Mouse (Mus musculus) left cerebral cortex, adult 9 months (tissue): ENCODE measurements at regions not wholly inside any gene's neighbourhood (a gene's known extent, or its start where the extent isn't known, plus 50 kb on each side); places are given as distances from the start of the nearest gene placed in this dataset.

Experiments used
- DNase-seq, 2 experiments: peaks; one replicate each; pipeline ENCODE4 v3.0.0; 2022; ENCODE audit warnings: low spot score in 2 of 2

- no peak for DNase-seq
Measured at GRCm38 (mm10) chr9:95331275-95331674, 75.2 kb downstream of the Chst2 start.

DNA sequence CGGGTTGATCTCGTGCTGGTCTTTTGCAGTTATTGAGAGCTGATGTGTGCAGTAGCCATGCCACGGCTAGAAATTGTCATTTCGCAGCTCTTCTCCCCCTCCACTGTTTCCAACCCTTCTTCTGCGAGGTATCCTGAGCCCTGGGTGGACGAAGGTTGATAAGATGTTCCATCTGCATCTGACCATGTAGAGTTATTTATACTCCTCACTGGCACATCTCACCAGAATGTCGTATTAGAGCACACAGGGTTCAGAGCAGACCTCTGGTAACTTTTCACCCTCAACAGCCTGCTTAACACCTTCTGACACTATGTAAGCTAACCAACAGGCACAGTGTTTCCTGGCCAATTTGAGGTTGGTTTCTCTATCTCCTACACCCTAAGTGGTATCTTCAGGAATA lies 76.4 kb downstream of the Chst2 start:
- no peak for DNase-seq

- DNase-seq: no peak
Measured at GRCm38 (mm10) chr9:95329053-95329430, 77.5 kb downstream of the Chst2 start.

- no peak for DNase-seq
Measured at GRCm38 (mm10) chr9:95328261-95329052, 78.1 kb downstream of the Chst2 start.

DNA sequence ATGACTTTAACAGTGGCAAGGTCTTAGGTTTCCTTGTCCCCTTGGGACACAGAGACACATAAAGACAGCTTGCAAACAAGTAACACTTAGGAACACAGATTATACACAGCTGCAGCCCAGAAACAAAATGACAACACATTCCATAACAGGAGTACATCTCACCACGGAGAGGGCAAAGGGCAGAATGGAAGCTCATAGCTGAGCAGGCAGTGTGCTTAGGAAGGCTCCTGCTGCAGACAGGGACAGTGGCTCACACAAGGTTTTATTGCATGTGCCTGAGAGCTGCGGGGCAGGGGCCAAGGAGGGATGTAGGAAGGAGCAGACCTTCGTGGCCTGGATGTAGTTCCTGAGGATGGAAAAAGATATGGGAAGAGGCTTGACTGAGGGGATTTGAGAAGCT lies 78.8 kb downstream of the Chst2 start:
- no peak for DNase-seq

DNA sequence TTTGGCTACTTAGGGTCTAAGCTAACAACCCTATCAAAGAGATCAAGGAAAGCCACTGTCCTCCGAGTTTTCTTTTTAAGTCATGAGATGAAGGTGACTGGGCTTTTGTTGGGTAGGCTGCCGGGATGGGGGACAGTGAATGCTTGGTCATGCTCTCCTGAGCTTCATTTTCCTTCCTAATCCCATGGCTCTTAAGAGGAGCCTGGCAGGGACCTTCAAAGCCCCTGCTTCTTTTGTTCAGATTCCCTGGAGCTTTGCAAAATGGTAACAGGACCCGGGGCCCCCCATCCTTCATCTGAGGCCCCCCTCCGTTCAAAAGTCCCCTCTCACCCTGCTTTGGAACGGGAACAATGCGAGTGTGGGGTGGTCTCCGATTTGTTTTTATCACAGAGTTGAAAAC lies 82.9 kb downstream of the Chst2 start:
- DNase-seq: no peak

GRCm38 (mm10) chr9:95322893-95323292 lies 83.6 kb downstream of the Chst2 start:
- peak in 1 of 2 experiments; percentile 44 for DNase-seq

- no peak for DNase-seq
Measured at GRCm38 (mm10) chr9:95322031-95322430, 84.5 kb downstream of the Chst2 start.

DNA sequence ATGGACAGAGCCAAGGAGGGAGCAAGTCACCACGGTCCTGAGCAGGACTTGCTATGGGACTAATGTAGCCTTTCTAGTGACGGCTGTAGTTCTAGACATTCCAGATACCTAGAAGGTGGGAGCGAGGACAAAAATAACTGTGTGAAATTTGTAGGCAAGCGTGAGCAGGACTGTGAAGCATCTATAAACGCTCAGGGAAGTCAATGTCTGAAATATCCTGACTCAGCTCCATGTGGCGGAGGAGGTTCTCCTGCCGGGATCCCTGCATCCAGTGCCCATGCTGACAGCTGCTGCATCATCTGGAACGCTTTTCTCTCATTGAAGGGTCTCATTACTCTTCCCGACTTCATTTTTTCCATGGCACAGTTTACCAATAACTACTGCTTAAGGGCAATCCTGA lies 87.6 kb downstream of the Chst2 start:
- peak in 1 of 2 experiments; percentile 50 for DNase-seq

DNA sequence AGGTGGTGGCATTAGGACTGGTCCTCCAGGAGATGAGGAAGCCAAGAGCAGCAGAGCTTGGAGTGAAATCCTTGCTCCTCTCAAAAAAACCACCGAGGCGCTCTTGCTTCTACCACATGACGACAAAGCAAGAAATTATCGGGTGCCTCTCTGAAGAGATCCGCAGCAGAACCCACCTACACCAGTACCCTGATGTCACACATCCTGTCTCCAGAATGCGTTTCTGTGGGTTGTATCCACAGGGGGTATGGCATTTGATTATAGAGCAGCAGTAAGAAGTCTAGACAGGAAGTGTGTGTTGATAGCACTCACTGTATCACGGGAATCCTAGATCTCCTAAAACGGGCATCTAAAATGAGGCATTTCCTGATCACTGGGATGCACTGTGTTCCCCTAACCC lies 89.8 kb downstream of the Chst2 start:
- DNase-seq: no peak

- DNase-seq: no peak
Measured at GRCm38 (mm10) chr9:95315080-95315479, 91.4 kb downstream of the Chst2 start.

DNA sequence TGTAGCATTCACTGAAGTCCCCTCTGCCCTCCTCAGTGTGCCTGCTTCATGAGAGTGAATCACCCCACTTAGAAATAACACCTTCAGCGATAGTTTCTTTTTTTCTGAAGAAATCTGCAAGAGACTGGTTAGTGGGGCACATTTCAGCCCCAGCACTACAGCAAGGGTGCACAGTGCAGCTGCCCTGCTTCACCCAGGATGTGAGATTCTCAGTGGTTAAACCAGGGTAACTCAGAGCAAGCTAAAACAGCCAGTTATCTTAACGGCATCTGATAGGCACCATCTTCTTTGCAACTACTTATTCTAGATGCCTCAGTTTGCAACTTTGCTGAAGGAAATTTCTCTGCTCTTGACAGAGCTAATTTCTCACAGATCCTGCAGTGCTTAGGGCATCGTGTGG lies 94.9 kb downstream of the Chst2 start:
- DNase-seq: no peak

DNA sequence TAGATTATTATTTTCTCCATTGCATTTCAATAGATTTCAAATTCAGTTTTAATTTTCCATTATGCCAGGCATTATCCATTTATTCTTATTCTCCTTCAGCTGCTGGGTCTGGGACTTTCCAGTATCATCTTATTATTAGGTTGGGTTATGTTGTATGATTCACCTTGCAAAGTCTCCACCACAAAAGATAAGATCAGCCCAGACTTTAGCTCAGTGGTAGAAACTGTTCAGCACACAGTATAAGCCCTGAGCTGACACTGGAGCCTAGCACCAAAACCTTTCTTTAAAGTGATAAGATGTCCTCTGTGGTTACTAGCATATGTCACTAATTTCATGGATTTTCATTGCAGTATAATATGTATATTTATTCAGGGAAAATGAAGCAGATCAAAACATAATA lies 117.5 kb downstream of the Chst2 start:
- DNase-seq: no peak

GRCm38 (mm10) chr9:95282996-95283395 lies 123.5 kb downstream of the Chst2 start:
- DNase-seq: no peak

GRCm38 (mm10) chr9:95282502-95282901 lies 124.0 kb downstream of the Chst2 start:
- DNase-seq: no peak
